Mouse (Mus musculus) liver, adult 2 months (tissue): ENCODE results near the gene Chst15. TPM values are rescaled to one million over a fixed set of nuclear protein-coding genes. Genes with fewer than 3 reads are reported as not detected.

ENCODE experiments used
- DNase-seq: peaks from one replicate; pipeline ENCODE4 v3.0.0-alpha.2; 2011; ENCODE audit warnings: low read depth, low spot score; ENCODE audit errors: extremely low read depth
- H3K27ac ChIP-seq: fragments of 200-500 bp; replicated peaks from 2 replicates; pipeline ENCODE4 v1.5.1; 2012; ENCODE audit warnings: low read depth, mild to moderate bottlenecking, control low read depth, inconsistent platforms, low read length; ENCODE audit not compliant: insufficient read depth
- H3K27me3 ChIP-seq: fragments of 200-500 bp; 2 replicates; pipeline ENCODE4 v1.6.1; 2012; ENCODE audit warnings: mild to moderate bottlenecking, moderate library complexity, low read length, inconsistent platforms; ENCODE audit not compliant: control insufficient read depth, insufficient read depth
- H3K36me3 ChIP-seq: fragments of 200-500 bp; 2 replicates; pipeline ENCODE4 v1.6.1; 2012; ENCODE audit warnings: low read length, inconsistent platforms; ENCODE audit not compliant: control insufficient read depth, insufficient read depth
- H3K4me1 ChIP-seq: fragments of 200-500 bp; 2 replicates; pipeline ENCODE4 v1.6.1; 2011; ENCODE audit warnings: low read length; ENCODE audit not compliant: control insufficient read depth, insufficient read depth
- H3K4me3 ChIP-seq: fragments of 200-500 bp; 2 replicates; pipeline ENCODE4 v1.5.1; 2011; ENCODE audit warnings: low read depth, mild to moderate bottlenecking, control low read depth, low read length, moderate library complexity; ENCODE audit not compliant: insufficient read depth
- H3K79me2 ChIP-seq: fragments of 200-500 bp; 2 replicates; pipeline ENCODE4 v1.6.1; 2012; ENCODE audit warnings: inconsistent platforms, mild to moderate bottlenecking, low read length, moderate library complexity; ENCODE audit not compliant: control insufficient read depth, insufficient read depth
- H3K9ac ChIP-seq: fragments of 200-500 bp; 2 replicates; pipeline ENCODE4 v1.6.1; 2012; ENCODE audit warnings: low read depth, mild to moderate bottlenecking, control low read depth, inconsistent platforms, low read length
- CTCF ChIP-seq: fragments of 200-500 bp; IDR thresholded peaks from 2 replicates; pipeline ENCODE4 v1.5.1; 2011; ENCODE audit warnings: low read depth, low read length, control low read depth
- POLR2A ChIP-seq: fragments of 200-500 bp; IDR thresholded peaks from 2 replicates; pipeline ENCODE4 v1.6.1; 2011; ENCODE audit warnings: low read length, control low read depth; ENCODE audit not compliant: insufficient read depth; ENCODE audit errors: extremely low read depth
- WGBS: fragments of 180-500 bp; shearing (Covaris S2); methylation state at CpG from one replicate; pipeline ENCODE4 v1.1.7; 2018; 5-methylcytosine and 5-hydroxymethylcytosine counted together
- polyA plus RNA-seq: library from polyadenylated mRNA; depleted of rRNA; stranded (reverse); fragments of >200 nt; gene quantifications from 2 replicates; pipeline ENCODE4 v1.2.3, GENCODE M21; 2012
- total RNA-seq: library from RNA; depleted of rRNA; stranded (reverse); fragments of >200 nt; gene quantifications from 2 replicates; pipeline ENCODE4 v1.2.3, GENCODE M21; 2014

Gene Chst15
- total and polyA plus RNA-seq, 2 experiments = 4.3 to 6.5 TPM

DNA sequence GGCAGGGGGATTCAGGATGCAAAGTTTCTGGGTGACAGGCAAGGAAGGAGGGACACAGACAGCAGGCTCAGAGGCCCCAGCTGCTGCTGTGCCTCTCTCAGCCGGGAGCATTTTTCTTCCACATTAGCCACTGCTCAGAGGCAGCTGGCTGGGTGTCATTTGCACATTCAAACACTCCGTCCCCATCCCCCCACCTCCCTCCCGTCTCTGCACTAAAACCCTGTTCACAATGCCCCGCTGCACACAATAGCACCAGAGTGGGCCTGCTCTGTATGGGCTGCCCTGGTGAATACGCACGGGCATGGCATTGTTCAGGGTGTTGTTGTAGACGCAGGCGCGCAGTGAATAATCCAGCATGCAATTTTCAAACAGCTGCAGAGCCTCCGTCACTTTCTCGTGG is 69.5 kb downstream of the Chst15 start:
- Histone ChIP-seq H3K27me3 (no peaks in the 10 kb centered on the region), H3K4me3 (no peak overlapping the region), H3K4me1 (peaks cover 8% of the 10 kb centered on the region), H3K36me3 (no peaks in the 10 kb centered on the region), H3K9ac (no peak overlapping the region), H3K79me2 (no peaks in the 10 kb centered on the region), H3K27ac (no peak overlapping the region)
- no peak for DNase-seq
- no peak for TF ChIP-seq CTCF
- no peak for TF ChIP-seq POLR2A
- 60% methylated on average over 11 of the region's 11 CpGs for WGBS

DNA sequence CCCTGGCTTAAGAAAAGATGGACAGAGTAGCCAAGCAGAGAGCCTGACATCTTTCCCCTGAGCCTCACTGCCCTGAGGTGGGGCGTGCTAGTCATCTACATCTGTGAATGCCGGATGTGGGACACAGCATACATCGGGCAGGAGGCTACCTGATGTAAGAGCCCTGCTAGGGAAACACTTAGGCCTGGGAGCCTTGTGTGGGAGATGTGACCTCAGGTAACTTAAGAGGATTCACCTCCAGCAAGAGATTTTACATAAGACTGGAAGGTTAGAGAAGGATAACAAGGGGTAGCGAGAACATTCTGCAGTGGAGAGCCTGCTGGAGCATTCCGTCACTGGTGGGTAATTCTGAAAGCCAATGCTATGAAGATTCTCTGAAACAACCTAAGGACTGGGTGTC is 69.9 kb downstream of the Chst15 start:
- no peak overlapping the region for H3K4me3 ChIP-seq
- H3K79me2 ChIP-seq = no peaks in the 10 kb centered on the region
- no peak overlapping the region for H3K9ac ChIP-seq
- H3K36me3 ChIP-seq = no peaks in the 10 kb centered on the region
- peaks cover 8% of the 10 kb centered on the region for H3K4me1 ChIP-seq
- 84% methylated on average over 5 of the region's 5 CpGs for WGBS
- H3K27me3 ChIP-seq = no peaks in the 10 kb centered on the region
- no peak for TF ChIP-seq CTCF
- no peak for TF ChIP-seq POLR2A
- H3K27ac ChIP-seq = no peak overlapping the region
- DNase-seq = no peak

DNA sequence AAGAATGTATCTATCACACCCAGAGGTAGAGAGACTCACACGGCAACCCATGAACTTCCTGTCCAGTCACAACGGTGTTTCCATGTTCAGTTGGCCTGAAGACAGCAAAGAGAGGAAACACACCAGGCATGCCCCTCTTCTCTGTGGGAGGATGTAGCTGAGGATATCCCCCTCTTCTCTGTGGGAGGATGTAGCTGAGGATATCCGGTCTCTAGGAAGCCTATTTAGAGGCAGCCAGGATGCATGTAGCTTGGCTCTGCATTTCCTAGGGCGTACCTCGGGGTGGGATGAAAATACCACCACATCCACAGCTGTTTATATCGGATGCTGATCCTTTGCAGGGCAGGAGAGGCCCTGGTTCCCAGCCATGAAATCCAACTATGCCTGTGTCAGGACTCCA is 71.3 kb downstream of the Chst15 start:
- H3K27ac ChIP-seq = no peak overlapping the region
- 81% methylated on average over 6 of the region's 6 CpGs for WGBS
- H3K4me3 ChIP-seq = no peak overlapping the region
- no peak for TF ChIP-seq CTCF
- no peak for TF ChIP-seq POLR2A
- H3K27me3 ChIP-seq = no peaks in the 10 kb centered on the region
- H3K79me2 ChIP-seq = no peaks in the 10 kb centered on the region
- no peaks in the 10 kb centered on the region for H3K36me3 ChIP-seq
- no peak for DNase-seq
- H3K4me1 ChIP-seq = peaks cover 8% of the 10 kb centered on the region
- no peak overlapping the region for H3K9ac ChIP-seq

DNA sequence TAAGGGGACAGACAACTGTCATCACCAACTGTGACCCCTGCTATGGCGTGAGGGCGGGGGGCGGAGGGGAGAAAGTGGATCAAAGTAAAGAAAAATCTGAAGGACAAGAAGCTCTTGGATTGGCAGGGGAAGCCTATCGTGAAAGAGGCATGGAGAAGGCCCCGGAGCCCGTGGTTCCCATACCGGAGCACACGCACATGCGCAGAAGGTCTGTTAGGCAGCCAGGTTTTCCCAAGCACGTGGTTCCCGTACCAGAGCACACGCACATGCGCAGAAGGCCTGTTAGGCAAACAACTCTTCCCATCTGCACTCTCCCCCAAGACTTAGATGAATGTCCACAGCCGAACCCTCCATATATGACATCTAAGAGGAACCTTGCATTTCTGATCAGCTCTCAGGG is 72.4 kb downstream of the Chst15 start:
- no peaks in the 10 kb centered on the region for H3K36me3 ChIP-seq
- H3K27me3 ChIP-seq = no peaks in the 10 kb centered on the region
- no peak for TF ChIP-seq CTCF
- no peak for TF ChIP-seq POLR2A
- H3K4me3 ChIP-seq = no peak overlapping the region
- H3K79me2 ChIP-seq = no peaks in the 10 kb centered on the region
- 95% methylated on average over 14 of the region's 14 CpGs for WGBS
- DNase-seq = no peak
- H3K27ac ChIP-seq = no peak overlapping the region
- no peak overlapping the region for H3K9ac ChIP-seq
- peaks cover 8% of the 10 kb centered on the region for H3K4me1 ChIP-seq

DNA sequence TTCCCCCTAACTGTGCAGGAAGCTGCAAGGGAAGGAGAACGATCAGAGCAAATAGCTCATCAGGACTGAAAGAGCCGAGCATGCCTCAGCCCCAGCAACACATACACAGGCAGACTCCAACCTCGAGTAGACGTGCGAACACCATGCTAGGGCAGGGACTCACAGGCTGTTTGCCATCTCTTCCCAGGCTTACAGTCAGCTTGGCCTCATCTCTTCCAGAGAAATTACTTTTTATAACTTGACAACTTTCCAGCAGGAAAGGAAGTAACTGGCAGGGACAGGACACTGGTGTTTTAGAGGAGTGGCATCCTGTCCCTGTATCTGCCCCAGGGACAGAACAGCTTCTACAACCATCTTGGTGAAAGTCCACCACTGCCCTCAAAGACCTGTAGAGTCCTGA is 73.8 kb downstream of the Chst15 start:
- TF ChIP-seq POLR2A (no peak), CTCF (no peak)
- peak overlapping the region; percentile 1; the same call in 1 of the 2 replicates for H3K27ac ChIP-seq
- no peaks in the 10 kb centered on the region for H3K27me3 ChIP-seq
- WGBS = 50% methylated on average over 5 of the region's 5 CpGs
- H3K36me3 ChIP-seq = no peaks in the 10 kb centered on the region
- no peak for DNase-seq
- H3K4me3 ChIP-seq = no peak overlapping the region
- peaks cover 8% of the 10 kb centered on the region for H3K4me1 ChIP-seq
- no peaks in the 10 kb centered on the region for H3K79me2 ChIP-seq
- no peak overlapping the region for H3K9ac ChIP-seq

DNA sequence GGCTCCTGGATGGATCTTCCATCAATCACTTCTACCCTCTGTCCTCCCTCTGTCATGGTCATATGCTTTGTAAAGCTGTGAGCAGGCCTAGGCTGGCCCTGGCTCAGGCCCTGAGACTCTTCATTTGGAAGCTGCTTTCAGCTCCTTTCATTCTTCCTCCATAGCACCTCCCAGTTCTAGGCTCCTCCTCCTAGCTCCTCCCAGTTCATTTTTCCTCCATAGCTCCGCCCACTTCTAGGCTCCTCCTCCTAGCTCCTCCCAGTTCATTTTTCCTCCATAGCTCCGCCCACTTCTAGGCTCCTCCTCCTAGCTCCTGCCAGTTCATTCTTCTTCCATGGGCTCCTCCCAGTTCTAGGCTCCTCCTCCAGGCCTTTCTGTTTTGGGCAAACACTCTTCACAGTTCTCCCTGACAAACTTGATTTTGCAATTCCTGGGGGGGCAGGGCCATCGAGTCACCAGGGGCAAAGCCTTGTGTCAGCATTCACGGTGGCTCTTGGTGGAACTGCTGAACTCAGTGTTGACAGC is 74.3 kb downstream of the Chst15 start:
- Histone ChIP-seq H3K79me2 (no peaks in the 10 kb centered on the region), H3K27ac (no peak overlapping the region), H3K9ac (no peak overlapping the region), H3K4me3 (no peak overlapping the region), H3K36me3 (no peaks in the 10 kb centered on the region), H3K4me1 (peaks cover 8% of the 10 kb centered on the region), H3K27me3 (no peaks in the 10 kb centered on the region)
- peak; percentile 65 for DNase-seq
- no peak for TF ChIP-seq POLR2A
- no peak for TF ChIP-seq CTCF
- WGBS = 24% methylated on average over 4 of the region's 4 CpGs
